Mouse (Mus musculus) left cerebral cortex, postnatal 4 days (tissue): ENCODE measurements at regions not wholly inside any gene's neighbourhood (a gene's known extent, or its start where the extent isn't known, plus 50 kb on each side); places are given as distances from the start of the nearest gene placed in this dataset.

Experiments
- DNase-seq: peaks from one replicate; pipeline ENCODE4 v3.0.0-alpha.2; 2022
- intact Hi-C: fragments of 180-260 bp; cut with DNase I; formaldehyde crosslinking; loops from one replicate; pipeline ENCODE4 v1.15.1; 2025

GRCm38 (mm10) chr13:37149961-37150360, 99.9 kb upstream of the F13a1 start:
- intact Hi-C loops: no loop called here
- no peak for DNase-seq

- intact Hi-C loops: no loop called here
- DNase-seq: no peak
Measured at GRCm38 (mm10) chr13:37149066-37149781, 99.2 kb upstream of the F13a1 start.

- intact Hi-C loops: no loop called here
- no peak for DNase-seq
Measured at GRCm38 (mm10) chr13:37148627-37149026, 98.6 kb upstream of the F13a1 start.

GRCm38 (mm10) chr13:37147790-37148189, 97.7 kb upstream of the F13a1 start:
- no peak for DNase-seq

GRCm38 (mm10) chr13:37142812-37143211, 92.8 kb upstream of the F13a1 start:
- DNase-seq: no peak
- intact Hi-C loops: no loop called here

More at GRCm38 (mm10) chr13:37147790-37148189, 97.7 kb upstream of the F13a1 start:
- intact Hi-C loops: no loop called here

GRCm38 (mm10) chr13:37135115-37135514, 85.1 kb upstream of the F13a1 start:
- intact Hi-C loops: no loop called here
- DNase-seq: no peak

- intact Hi-C loops: no loop called here
- no peak for DNase-seq
Measured at GRCm38 (mm10) chr13:37134518-37134917, 84.5 kb upstream of the F13a1 start.

- no peak for DNase-seq
- intact Hi-C loops: no loop called here
Measured at GRCm38 (mm10) chr13:37130637-37131036, 80.6 kb upstream of the F13a1 start.

GRCm38 (mm10) chr13:37121602-37122001, 71.6 kb upstream of the F13a1 start:
- intact Hi-C loops: no loop called here
- no peak for DNase-seq

- no peak for DNase-seq
- intact Hi-C loops: no loop called here
Measured at GRCm38 (mm10) chr13:37120219-37120618, 70.2 kb upstream of the F13a1 start.

- DNase-seq: peak; percentile 21
- intact Hi-C loops: no loop called here
Measured at GRCm38 (mm10) chr13:37114324-37114723, 64.3 kb upstream of the F13a1 start.

GRCm38 (mm10) chr13:37111747-37112146, 61.7 kb upstream of the F13a1 start:
- intact Hi-C loops: no loop called here
- no peak for DNase-seq

GRCm38 (mm10) chr13:37107721-37108120, 57.7 kb upstream of the F13a1 start:
- intact Hi-C loops: no loop called here
- DNase-seq: no peak

GRCm38 (mm10) chr13:37106009-37106408, 56.0 kb upstream of the F13a1 start:
- no peak for DNase-seq
- intact Hi-C loops: no loop called here

- intact Hi-C loops: no loop called here
- DNase-seq: no peak
Measured at GRCm38 (mm10) chr13:37104410-37105294, 54.6 kb upstream of the F13a1 start.

GRCm38 (mm10) chr13:37103741-37104296, 53.8 kb upstream of the F13a1 start:
- intact Hi-C loops: no loop called here
- peak; percentile 78 for DNase-seq

GRCm38 (mm10) chr13:37101755-37102154, 51.7 kb upstream of the F13a1 start:
- intact Hi-C loops: no loop called here

More at GRCm38 (mm10) chr13:37101755-37102154, 51.7 kb upstream of the F13a1 start:
- peak; percentile 79 for DNase-seq
